Mouse (Mus musculus): ENCODE data around the gene Qrsl1.

DNA sequence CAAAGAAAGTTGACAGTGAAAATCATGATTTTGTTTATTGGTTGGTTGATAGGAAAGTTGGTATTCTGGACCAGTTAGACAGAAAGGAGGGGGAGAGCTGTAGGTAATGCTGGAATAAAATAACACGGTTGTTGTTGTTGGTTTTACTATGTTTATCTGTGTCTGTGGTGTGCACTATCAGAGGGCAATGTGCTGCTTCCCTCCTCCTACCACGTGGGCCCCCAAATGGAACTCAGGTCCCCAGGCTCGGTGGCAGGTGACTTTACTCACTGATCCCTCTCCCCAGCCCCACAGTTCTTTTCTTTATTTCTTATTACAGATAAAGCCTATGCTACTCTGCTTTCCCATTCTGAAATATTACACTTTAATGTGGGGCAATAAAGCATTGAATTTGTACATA is 10.7 kb upstream of the Qrsl1 start:
- no peak for TF ChIP-seq CTCF (conservative IDR thresholded peaks at IDR 0.05 in 1 of 2, IDR thresholded peaks at IDR 0.05 in 1 of 2; ENCODE audit: low read depth in 2 of 2, low read length in 2 of 2)
- no peak for TF ChIP-seq E2F4 (IDR thresholded peaks at IDR 0.05; ENCODE audit: insufficient replicate concordance, low read depth, low read length)
- TF ChIP-seq NRF1 (IDR thresholded peaks at IDR 0.05; ENCODE audit: low read depth, low read length) = no peak
- no peak for TF ChIP-seq MXI1 (IDR thresholded peaks at IDR 0.05; ENCODE audit: low read depth, low read length)
- TF ChIP-seq MAZ (IDR thresholded peaks at IDR 0.05; ENCODE audit: low read depth, low read length) = no peak
- TF ChIP-seq IRF4 (IDR thresholded peaks at IDR 0.05; ENCODE audit: low read depth, low read length) = no peak
- no peak for TF ChIP-seq EP300 (IDR thresholded peaks at IDR 0.05; ENCODE audit: low read length)
- no peak for TF ChIP-seq UBTF (IDR thresholded peaks at IDR 0.05; ENCODE audit: low read depth, low read length)
- no peak for TF ChIP-seq ZNF384 (IDR thresholded peaks at IDR 0.05; ENCODE audit: low read depth, low read length)
- no peak for TF ChIP-seq SMC3 (IDR thresholded peaks at IDR 0.05; ENCODE audit: low read depth, low read length)

All from CH12.LX (cell line).